Mouse (Mus musculus) intestine, postnatal 0 days (tissue): ENCODE data around the gene Syt11. TPM values are rescaled to one million over a fixed set of nuclear protein-coding genes. Genes with fewer than 3 reads are reported as not detected.
A peak's percentile ranks its signal among the peaks of the same experiment; 100 is the strongest.
"Not testable (repeated sequence)": the region's sequence is repeated elsewhere in the genome, so short reads cannot be mapped to it uniquely, and the experiment has no call there.

Experiments used
- ATAC-seq: fragments of 200-750 bp; cut with Nextera tagmentation; 2 replicates; pipeline ENCODE4 v1.8.0; 2017; ENCODE audit warnings: mild to moderate bottlenecking, moderate TSS enrichment, moderate library complexity
- H3K27ac ChIP-seq: fragments of 300-500 bp; sonication (generic); 2 replicates; pipeline ENCODE4 v1.5.1; 2014; ENCODE audit warnings: mild to moderate bottlenecking, low read depth, low read length, moderate library complexity
- H3K27me3 ChIP-seq: fragments of 300-500 bp; sonication (generic); replicated peaks from 2 replicates; pipeline ENCODE4 v1.6.1; 2014; ENCODE audit warnings: low read length, mixed read lengths; ENCODE audit not compliant: control insufficient read depth, insufficient read depth
- H3K36me3 ChIP-seq: fragments of 300-500 bp; sonication (generic); 2 replicates; pipeline ENCODE4 v1.6.1; 2014; ENCODE audit warnings: mild to moderate bottlenecking, moderate library complexity; ENCODE audit not compliant: control insufficient read depth, insufficient read depth
- H3K4me1 ChIP-seq: fragments of 300-500 bp; sonication (generic); replicated peaks from 2 replicates; pipeline ENCODE4 v1.6.1; 2014; ENCODE audit warnings: antibody characterized with exemption, low read length, mixed read lengths; ENCODE audit not compliant: control insufficient read depth, insufficient read depth
- H3K4me2 ChIP-seq: fragments of 300-500 bp; sonication (generic); replicated peaks from 2 replicates; pipeline ENCODE4 v1.6.1; 2014; ENCODE audit warnings: low read depth, mild to moderate bottlenecking, moderate library complexity
- H3K4me3 ChIP-seq: fragments of 300-500 bp; sonication (generic); 2 replicates; pipeline ENCODE4 v1.5.1; 2014; ENCODE audit warnings: low read depth, low read length
- H3K9ac ChIP-seq: fragments of 300-500 bp; sonication (generic); 2 replicates; pipeline ENCODE4 v1.6.1; 2014; ENCODE audit warnings: mild to moderate bottlenecking, low read depth, low read length
- H3K9me3 ChIP-seq: fragments of 300-500 bp; sonication (generic); 2 replicates; pipeline ENCODE4 v1.6.1; 2016; ENCODE audit warnings: mixed run types; ENCODE audit not compliant: control insufficient read depth
- CTCF ChIP-seq: sonication (generic); IDR thresholded peaks from 2 replicates; pipeline ENCODE4 v1.5.1; 2016; ENCODE audit warnings: low read depth, mild to moderate bottlenecking, control low read depth, antibody characterized with exemption, moderate library complexity
- WGBS: fragments of 180-500 bp; shearing (Covaris S2); extraction: QIAGEN DNeasy Blood & Tissue Kit; methylation state at CpG from one replicate; pipeline ENCODE4 v1.1.7; 2014; 5-methylcytosine and 5-hydroxymethylcytosine counted together
- polyA plus RNA-seq: library from polyadenylated mRNA; unstranded; fragments of >200 nt; fragmentation: Nextera tagmentation; extraction: Ambion mirVana; gene quantifications from 2 replicates; pipeline ENCODE4 v1.2.1, GENCODE M21; 2015

Syt11 gene
- polyA plus RNA-seq, 1 experiment from 2014 or later, result 8.6 TPM

GRCm38 (mm10) chr3:88784889-88785288 is 9.9 kb upstream of the Syt11 start:
- TF ChIP-seq CTCF, result no peak
- peaks cover 11% of the 10 kb centered on the region; the same call in 1 of the 2 replicates for H3K36me3 ChIP-seq
- no peak overlapping the region for H3K4me2 ChIP-seq
- H3K9ac ChIP-seq, result no peak overlapping the region
- H3K4me1 ChIP-seq, result no peaks in the 10 kb centered on the region
- H3K27ac ChIP-seq, result no peak overlapping the region
- ATAC-seq, result no peak
- no peaks in the 10 kb centered on the region for H3K9me3 ChIP-seq
- 91% methylated on average over 5 of the region's 5 CpGs for WGBS
- no peaks in the 10 kb centered on the region for H3K27me3 ChIP-seq
- no peak overlapping the region for H3K4me3 ChIP-seq

GRCm38 (mm10) chr3:88773163-88773562 is 1.8 kb downstream of the Syt11 start:
- 86% methylated on average over 6 of the region's 6 CpGs for WGBS
- not testable (repeated sequence) for H3K4me1 ChIP-seq, H3K36me3 ChIP-seq, H3K4me2 ChIP-seq, H3K27me3 ChIP-seq, H3K27ac ChIP-seq, H3K4me3 ChIP-seq, H3K9me3 ChIP-seq, ATAC-seq, H3K9ac ChIP-seq

- H3K27me3 ChIP-seq, H3K9me3 ChIP-seq, H3K27ac ChIP-seq, H3K9ac ChIP-seq, H3K36me3 ChIP-seq, H3K4me1 ChIP-seq, H3K4me3 ChIP-seq, H3K4me2 ChIP-seq: not testable (repeated sequence)
- peak; percentile 62 for ATAC-seq
- WGBS, result 1% methylated on average over 16 of the region's 19 CpGs
These were observed 2.6 kb downstream of the Syt11 start for GRCm38 (mm10) chr3:88772399-88772798.

GRCm38 (mm10) chr3:88771941-88772280 is 3.1 kb downstream of the Syt11 start:
- H3K27me3 ChIP-seq, H3K4me1 ChIP-seq, H3K36me3 ChIP-seq, H3K9me3 ChIP-seq, H3K27ac ChIP-seq, H3K9ac ChIP-seq, H3K4me3 ChIP-seq: not testable (repeated sequence)
- ATAC-seq, result peak; percentile 3; the same call in 1 of the 2 replicates
- 28% methylated on average over 3 of the region's 6 CpGs for WGBS
- peak overlapping the region; percentile 52 for H3K4me2 ChIP-seq

GRCm38 (mm10) chr3:88771189-88771940 is 3.6 kb downstream of the Syt11 start:
- H3K4me1 ChIP-seq, H3K27me3 ChIP-seq, H3K36me3 ChIP-seq, H3K9me3 ChIP-seq, H3K27ac ChIP-seq, H3K9ac ChIP-seq: not testable (repeated sequence)
- Histone ChIP-seq H3K4me2 (peak overlapping the region; percentile 52), H3K4me3 (peak overlapping the region; percentile 22)
- ATAC-seq, result peak; percentile 47
- WGBS, result 1% methylated on average over 23 of the region's 28 CpGs

- Histone ChIP-seq H3K27ac (no peak overlapping the region), H3K4me3 (no peak overlapping the region), H3K9ac (no peak overlapping the region), H3K27me3 (no peaks in the 10 kb centered on the region), H3K9me3 (no peaks in the 10 kb centered on the region), H3K36me3 (no peaks in the 10 kb centered on the region; the same call in 1 of the 2 replicates), H3K4me1 (no peaks in the 10 kb centered on the region), H3K4me2 (no peak overlapping the region)
- peak; percentile 42 for TF ChIP-seq CTCF
- no peak for ATAC-seq
- WGBS, result 63% methylated on average over 6 of the region's 6 CpGs
These were observed 12.5 kb downstream of the Syt11 start for GRCm38 (mm10) chr3:88762401-88762831.

- Histone ChIP-seq H3K4me1 (no peaks in the 10 kb centered on the region), H3K9ac (no peak overlapping the region), H3K9me3 (no peaks in the 10 kb centered on the region), H3K27ac (no peak overlapping the region), H3K4me3 (no peak overlapping the region), H3K27me3 (no peaks in the 10 kb centered on the region), H3K36me3 (no peaks in the 10 kb centered on the region; the same call in 1 of the 2 replicates), H3K4me2 (no peak overlapping the region)
- ATAC-seq, result no peak
- 89% methylated on average over 19 of the region's 19 CpGs for WGBS
- TF ChIP-seq CTCF, result no peak
These were observed 13.3 kb downstream of the Syt11 start for GRCm38 (mm10) chr3:88761619-88762018.
